Mouse (Mus musculus): ENCODE data around the gene Spata31d1d.
"Not testable (repeated sequence)": the region's sequence is repeated elsewhere in the genome, so short reads cannot be mapped to it uniquely, and the experiment has no call there.

Gene Spata31d1d

GRCm38 (mm10) chr13:59731652-59732051, at the start of gene Spata31d1d:
TSS of gene Spata31d1d (minus strand) at chr13:59731752.
- no peak for DNase-seq (ENCODE audit: low spot score in 2 of 2)

GRCm38 (mm10) chr13:59779744-59780264, 48.3 kb upstream of the Spata31d1d start:
- DNase-seq (ENCODE audit: low spot score in 2 of 2) = not testable (repeated sequence)

GRCm38 (mm10) chr13:59779213-59779612, 47.7 kb upstream of the Spata31d1d start:
- no peak for DNase-seq (ENCODE audit: low spot score in 2 of 2)

GRCm38 (mm10) chr13:59775168-59775567, 43.6 kb upstream of the Spata31d1d start:
- no peak for DNase-seq (ENCODE audit: low spot score in 2 of 2)

DNA sequence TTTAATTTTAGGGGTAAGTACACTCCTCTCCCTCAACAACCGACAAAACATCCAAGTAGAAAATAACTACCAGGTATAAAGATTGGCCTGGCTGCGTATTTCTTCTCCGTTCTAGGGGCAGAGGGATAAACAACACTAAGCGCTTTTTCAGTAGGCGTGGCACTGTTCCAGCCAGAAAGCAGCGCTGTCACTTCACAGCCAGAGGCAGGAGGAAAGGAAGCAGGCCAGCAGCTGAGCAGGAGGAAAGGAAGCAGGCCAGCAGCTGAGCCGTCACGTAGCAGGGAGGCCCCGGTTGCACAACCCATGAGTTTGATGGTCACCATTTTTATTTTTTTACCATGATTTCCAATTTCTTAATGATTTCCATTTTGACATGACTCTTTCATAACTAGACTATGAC, 39.7 kb upstream of the Spata31d1d start:
- DNase-seq (ENCODE audit: low spot score in 2 of 2) = peak; percentile 58 to 69

DNA sequence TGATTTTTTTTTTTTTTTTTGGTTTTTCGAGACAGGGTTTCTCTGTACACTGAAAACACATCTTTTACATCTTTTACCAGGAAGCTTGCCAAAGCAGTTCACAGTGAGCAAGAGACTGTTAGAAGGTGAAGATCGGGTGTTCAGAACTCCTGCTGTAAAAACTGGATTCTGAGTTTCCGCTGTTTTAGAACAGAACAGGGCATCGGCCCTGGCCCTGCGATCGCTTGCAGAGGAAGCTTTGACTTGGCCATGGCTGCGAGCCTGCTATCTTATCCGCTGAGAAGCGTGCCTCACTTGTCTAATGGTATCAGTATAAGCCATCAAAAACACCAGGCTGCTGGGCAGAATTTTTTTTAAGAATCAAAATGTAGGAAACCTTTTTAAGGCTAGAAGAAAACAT, 39.3 kb upstream of the Spata31d1d start:
- no peak for DNase-seq (ENCODE audit: low spot score in 2 of 2)

- DNase-seq (ENCODE audit: low spot score in 2 of 2) = peak; percentile 78 to 82
Measured at GRCm38 (mm10) chr13:59770164-59770562, 38.6 kb upstream of the Spata31d1d start.

GRCm38 (mm10) chr13:59769296-59770163, 38.0 kb upstream of the Spata31d1d start, which contains the start of gene Isca1:
TSS of gene Isca1 (minus strand) at chr13:59769810.
- DNase-seq (ENCODE audit: low spot score in 2 of 2) = peak; percentile 99

DNA sequence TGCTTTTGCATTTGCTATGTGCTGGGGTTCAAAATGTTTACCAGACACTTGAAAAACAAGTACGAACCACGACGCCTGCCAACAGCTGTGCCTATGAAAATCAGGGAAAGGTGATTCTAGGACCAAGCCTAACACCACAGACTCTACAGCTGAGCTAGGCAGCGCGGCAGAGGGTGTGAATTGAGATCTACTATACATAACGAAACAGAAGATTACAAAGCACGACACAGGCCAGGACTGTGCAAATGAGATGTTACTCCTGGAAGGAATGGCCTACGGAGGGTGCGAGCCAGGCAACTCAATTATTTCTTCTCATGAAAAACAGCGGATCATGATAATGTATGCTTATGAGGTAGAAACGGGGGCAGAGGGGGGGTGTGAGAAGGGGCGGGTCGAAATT, 37.0 kb upstream of the Spata31d1d start:
- no peak for DNase-seq (ENCODE audit: low spot score in 2 of 2)

GRCm38 (mm10) chr13:59766786-59767515, 35.4 kb upstream of the Spata31d1d start:
- DNase-seq (ENCODE audit: low spot score in 2 of 2) = no peak

DNA sequence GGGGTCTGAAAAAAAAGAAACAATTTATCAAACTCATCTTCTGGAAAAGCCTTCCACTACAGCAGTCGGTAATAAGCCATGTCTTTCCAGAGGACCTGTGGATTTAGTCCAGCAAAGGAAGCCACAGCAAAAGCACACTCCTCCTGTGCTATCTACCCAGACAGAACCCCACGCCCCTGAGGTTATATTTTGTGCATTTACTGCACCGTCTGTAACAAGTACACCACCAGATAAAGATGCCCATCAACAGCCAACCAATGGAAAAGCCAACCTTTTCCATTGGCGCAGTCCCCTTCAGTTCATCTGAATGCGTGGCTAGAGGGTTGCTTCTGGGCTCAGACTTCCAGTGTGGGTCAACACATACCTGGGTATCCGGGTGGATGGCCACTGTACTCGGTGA, 31.2 kb upstream of the Spata31d1d start:
- no peak for DNase-seq (ENCODE audit: low spot score in 2 of 2)

GRCm38 (mm10) chr13:59756906-59757305, 25.4 kb upstream of the Spata31d1d start:
- no peak for DNase-seq (ENCODE audit: low spot score in 2 of 2)

GRCm38 (mm10) chr13:59750310-59750709, 18.8 kb upstream of the Spata31d1d start:
- no peak for DNase-seq (ENCODE audit: low spot score in 2 of 2)

DNA sequence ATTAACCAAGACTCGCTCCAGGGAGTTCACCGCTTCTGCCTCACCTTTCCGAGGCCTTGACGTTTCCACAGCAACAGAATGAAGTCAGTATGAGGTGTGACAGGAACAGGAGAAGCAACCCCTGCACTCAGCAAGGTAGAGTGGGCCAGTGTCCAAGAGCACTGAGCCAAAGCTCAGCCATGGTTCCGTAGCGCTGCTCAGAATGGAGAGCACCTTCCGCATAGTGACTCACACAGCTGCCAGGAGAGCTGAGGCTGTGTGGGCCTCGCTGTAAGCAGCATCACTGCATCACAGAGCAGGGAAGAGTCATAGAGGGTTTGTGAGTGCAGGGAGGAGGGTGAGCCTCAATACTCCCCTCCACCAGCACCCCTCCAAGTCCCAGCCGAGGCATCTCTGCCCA, 15.2 kb upstream of the Spata31d1d start, which contains the start of gene 1700014D04Rik:
Gene 1700014D04Rik, minus strand, starts transcription at position 42 of the 400 bp plus-strand sequence.
- DNase-seq (ENCODE audit: low spot score in 2 of 2) = no peak

- no peak for DNase-seq (ENCODE audit: low spot score in 2 of 2)
Measured at GRCm38 (mm10) chr13:59746164-59746563, 14.6 kb upstream of the Spata31d1d start.

GRCm38 (mm10) chr13:59745462-59745861, 13.9 kb upstream of the Spata31d1d start:
- no peak for DNase-seq (ENCODE audit: low spot score in 2 of 2)

GRCm38 (mm10) chr13:59741697-59742096, 10.1 kb upstream of the Spata31d1d start:
- no peak for DNase-seq (ENCODE audit: low spot score in 2 of 2)

- no peak for DNase-seq (ENCODE audit: low spot score in 2 of 2)
Measured at GRCm38 (mm10) chr13:59741096-59741495, 9.5 kb upstream of the Spata31d1d start.

DNA sequence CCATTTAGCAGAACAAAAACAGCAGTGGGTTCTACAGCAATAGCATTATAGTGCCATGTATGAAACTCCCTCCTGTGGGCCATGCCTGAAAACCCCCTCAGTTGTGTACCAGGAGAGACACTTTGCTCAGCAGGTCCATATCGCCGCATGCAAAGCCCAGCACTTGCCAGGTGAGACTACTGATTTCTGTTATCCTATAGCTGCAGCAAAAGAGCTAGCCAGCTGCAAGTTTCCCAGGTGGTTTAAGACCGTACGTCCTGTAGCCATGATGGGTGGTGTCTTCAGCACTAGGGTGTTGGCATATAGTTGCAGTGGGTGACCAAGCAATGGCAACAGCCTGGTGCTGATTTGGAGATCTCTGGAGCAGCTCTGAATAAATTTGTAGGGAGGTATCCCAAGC, 7.8 kb upstream of the Spata31d1d start:
- DNase-seq (ENCODE audit: low spot score in 2 of 2) = no peak

GRCm38 (mm10) chr13:59738455-59738854, 6.9 kb upstream of the Spata31d1d start:
- no peak for DNase-seq (ENCODE audit: low spot score in 2 of 2)

- no peak for DNase-seq (ENCODE audit: low spot score in 2 of 2)
Measured at GRCm38 (mm10) chr13:59735190-59735589, 3.6 kb upstream of the Spata31d1d start.

GRCm38 (mm10) chr13:59734347-59734746, 2.8 kb upstream of the Spata31d1d start:
- DNase-seq (ENCODE audit: low spot score in 2 of 2) = not testable (repeated sequence)

All from urinary bladder, postnatal 4 days (tissue).